Mouse (Mus musculus) megakaryocyte, embryonic 14.5 days (primary cell): ENCODE measurements around the gene Prpsap1. TPM values are rescaled to one million over a fixed set of nuclear protein-coding genes. Genes with fewer than 3 reads are reported as not detected.

Source experiments
- H3K27me3 ChIP-seq: replicated peaks from 2 replicates; pipeline ENCODE3; 2012; ENCODE audit warnings: inconsistent platforms
- H3K36me3 ChIP-seq: replicated peaks from 2 replicates; pipeline ENCODE3; 2012; ENCODE audit warnings: low read length, inconsistent platforms, mixed read lengths
- H3K4me1 ChIP-seq: 2 replicates; pipeline ENCODE4 v1.6.1; 2012; ENCODE audit warnings: inconsistent platforms
- H3K4me3 ChIP-seq: replicated peaks from 2 replicates; pipeline ENCODE3; 2012; ENCODE audit warnings: moderate library complexity, mild to moderate bottlenecking, inconsistent platforms
- H3K9me3 ChIP-seq: 2 replicates; pipeline ENCODE4 v1.6.1; 2012; ENCODE audit warnings: inconsistent platforms
- FLI1 ChIP-seq: IDR thresholded peaks from 2 replicates; pipeline ENCODE4 v1.6.1; 2012; ENCODE audit warnings: low read length, inconsistent platforms, mixed read lengths
- GATA1 ChIP-seq: IDR thresholded peaks from 3 replicates; pipeline ENCODE4 v1.6.1; 2012; ENCODE audit warnings: mixed read lengths, low read length, inconsistent platforms, borderline replicate concordance
- polyA plus RNA-seq: library from polyadenylated mRNA; stranded (reverse); fragments of >175 nt; gene quantifications from 2 replicates; pipeline ENCODE4 v1.2.3, GENCODE M21; 2012; ENCODE audit warnings: low replicate concordance; ENCODE audit not compliant: insufficient read depth

Gene Prpsap1
- polyA plus RNA-seq, 1 experiment, result 20.3 TPM

- no peaks in the 10 kb centered on the region for H3K9me3 ChIP-seq
- H3K36me3 ChIP-seq, result no peaks in the 10 kb centered on the region
- TF ChIP-seq GATA1 (no peak), FLI1 (no peak)
- H3K4me3 ChIP-seq, result no peak overlapping the region
- H3K27me3 ChIP-seq, result peaks cover 70% of the 10 kb centered on the region
- peaks cover 12% of the 10 kb centered on the region for H3K4me1 ChIP-seq
Observed at GRCm38 (mm10) chr11:116518482-116518881, 24.5 kb upstream of the Prpsap1 start.

- TF ChIP-seq GATA1 (no peak), FLI1 (no peak)
- Histone ChIP-seq H3K27me3 (peaks cover 72% of the 10 kb centered on the region), H3K4me3 (no peak overlapping the region), H3K9me3 (peaks cover 18% of the 10 kb centered on the region), H3K4me1 (no peaks in the 10 kb centered on the region), H3K36me3 (no peaks in the 10 kb centered on the region)
Observed at GRCm38 (mm10) chr11:116515330-116516020, 21.5 kb upstream of the Prpsap1 start.

GRCm38 (mm10) chr11:116513531-116514038 is 19.6 kb upstream of the Prpsap1 start:
- Histone ChIP-seq H3K9me3 (peaks cover 23% of the 10 kb centered on the region), H3K4me1 (no peaks in the 10 kb centered on the region), H3K4me3 (no peak overlapping the region), H3K36me3 (no peaks in the 10 kb centered on the region), H3K27me3 (peaks cover 63% of the 10 kb centered on the region)
- TF ChIP-seq FLI1, result no peak
- no peak for TF ChIP-seq GATA1

GRCm38 (mm10) chr11:116512987-116513386 is 19.0 kb upstream of the Prpsap1 start:
- peaks cover 61% of the 10 kb centered on the region for H3K27me3 ChIP-seq
- H3K9me3 ChIP-seq, result peaks cover 25% of the 10 kb centered on the region
- H3K4me3 ChIP-seq, result no peak overlapping the region
- no peaks in the 10 kb centered on the region for H3K36me3 ChIP-seq
- no peak for TF ChIP-seq GATA1
- TF ChIP-seq FLI1, result no peak
- no peaks in the 10 kb centered on the region for H3K4me1 ChIP-seq

GRCm38 (mm10) chr11:116512154-116512553 is 18.2 kb upstream of the Prpsap1 start:
- no peak for TF ChIP-seq GATA1
- no peak for TF ChIP-seq FLI1
- no peak overlapping the region for H3K4me3 ChIP-seq
- peaks cover 62% of the 10 kb centered on the region for H3K27me3 ChIP-seq
- H3K9me3 ChIP-seq, result peaks cover 30% of the 10 kb centered on the region
- H3K4me1 ChIP-seq, result no peaks in the 10 kb centered on the region
- no peaks in the 10 kb centered on the region for H3K36me3 ChIP-seq

- Histone ChIP-seq H3K27me3 (peaks cover 58% of the 10 kb centered on the region), H3K9me3 (peaks cover 30% of the 10 kb centered on the region), H3K36me3 (no peaks in the 10 kb centered on the region), H3K4me1 (peaks cover under 1% of the 10 kb centered on the region; the same call in 1 of the 2 replicates), H3K4me3 (no peak overlapping the region)
- TF ChIP-seq GATA1 (no peak), FLI1 (no peak)
Observed at GRCm38 (mm10) chr11:116511301-116511868, 17.4 kb upstream of the Prpsap1 start.

- peaks cover 3% of the 10 kb centered on the region; the same call in 1 of the 2 replicates for H3K4me1 ChIP-seq
- peaks cover 58% of the 10 kb centered on the region for H3K27me3 ChIP-seq
- TF ChIP-seq FLI1 (no peak), GATA1 (no peak)
- H3K4me3 ChIP-seq, result no peak overlapping the region
- H3K36me3 ChIP-seq, result no peaks in the 10 kb centered on the region
- H3K9me3 ChIP-seq, result peaks cover 30% of the 10 kb centered on the region
Observed at GRCm38 (mm10) chr11:116508689-116509088, 14.7 kb upstream of the Prpsap1 start.

GRCm38 (mm10) chr11:116506151-116506875 is 12.3 kb upstream of the Prpsap1 start:
- Histone ChIP-seq H3K36me3 (no peaks in the 10 kb centered on the region), H3K9me3 (peaks cover 20% of the 10 kb centered on the region), H3K4me3 (no peak overlapping the region), H3K4me1 (peaks cover 5% of the 10 kb centered on the region), H3K27me3 (peaks cover 37% of the 10 kb centered on the region)
- no peak for TF ChIP-seq GATA1
- no peak for TF ChIP-seq FLI1

GRCm38 (mm10) chr11:116505573-116505972 is 11.6 kb upstream of the Prpsap1 start:
- H3K9me3 ChIP-seq, result peaks cover 13% of the 10 kb centered on the region
- H3K36me3 ChIP-seq, result no peaks in the 10 kb centered on the region
- H3K4me3 ChIP-seq, result no peak overlapping the region
- peaks cover 33% of the 10 kb centered on the region for H3K27me3 ChIP-seq
- no peak for TF ChIP-seq FLI1
- no peak for TF ChIP-seq GATA1
- peaks cover 13% of the 10 kb centered on the region for H3K4me1 ChIP-seq
